Mouse (Mus musculus): ENCODE measurements around the gene Rap1gap2.

GRCm38 (mm10) chr11:74465712-74466111 is 145.0 kb downstream of the Rap1gap2 start:
- TF ChIP-seq POLR2A (IDR thresholded peaks at IDR 0.05; ENCODE audit: control insufficient read depth in 1 of 2, insufficient read depth in 1 of 2, low read depth in 1 of 2, low read length in 2 of 2, poor library complexity in 1 of 2) (no peak), BHLHE40 (IDR thresholded peaks at IDR 0.05; ENCODE audit: borderline replicate concordance, low read depth, low read length) (no peak), GATA1 (IDR thresholded peaks at IDR 0.05; ENCODE audit: low read depth, low read length) (no peak), CTCF (IDR thresholded peaks at IDR 0.05 in 2 of 3, conservative IDR thresholded peaks at IDR 0.05 in 1 of 3; ENCODE audit: control insufficient read depth in 1 of 3, insufficient read depth in 1 of 3, low read depth in 2 of 3, low read length in 3 of 3, poor library complexity in 1 of 3, severe bottlenecking in 1 of 3) (peak; percentile 63 to 76 (median 69)), EP300 (IDR thresholded peaks at IDR 0.05; ENCODE audit: low read depth in 1 of 2, low read length in 2 of 2) (no peak), MAX (IDR thresholded peaks at IDR 0.05; ENCODE audit: low read length) (no peak), TAL1 (IDR thresholded peaks at IDR 0.05; ENCODE audit: low read length) (no peak), TCF12 (IDR thresholded peaks at IDR 0.05; ENCODE audit: low read depth, low read length) (no peak)
